ENCODE assay signal across 9 mouse cellular contexts in the genomic region with DNA sequence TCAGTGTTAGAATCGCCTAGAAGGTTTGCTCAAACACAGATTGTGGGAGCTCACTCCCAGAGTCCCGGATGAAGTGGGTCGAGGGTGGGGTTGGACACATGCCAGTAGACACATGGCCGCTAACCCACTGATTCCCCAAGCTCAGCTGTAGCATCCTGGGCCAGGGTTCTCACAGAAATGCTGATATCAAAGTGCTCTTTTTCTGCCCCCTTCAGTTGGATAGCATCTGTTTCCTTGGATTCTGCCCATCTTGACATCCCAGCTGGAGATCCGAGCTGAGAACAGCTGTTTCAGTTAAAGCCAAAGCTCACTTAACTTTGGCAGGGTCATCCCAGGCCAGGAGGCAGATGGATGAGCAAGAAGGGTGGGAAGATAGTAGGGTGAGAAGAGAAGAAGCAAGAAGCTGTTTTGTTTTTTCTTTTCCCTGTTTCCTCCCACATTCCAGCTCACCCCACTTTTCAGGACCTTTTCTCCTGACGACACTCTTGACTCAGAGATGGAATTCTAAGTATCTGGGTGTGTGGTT. TPM values are rescaled to one million over a fixed set of nuclear protein-coding genes. Genes with fewer than 3 reads are reported as not detected.
DNase-seq lines count a peak whose midpoint lies in the region; ATAC-seq lines count a peak whose summit lies in the region.
"Had no signal": no experiment of that assay in that cellular context is flagged by ENCODE, and none has a peak within 500 bp of the region (broad histone marks: within the 10 kb centered on the region; RNA-seq: fewer than 3 reads in every experiment).

No protein-coding gene starts in this region.

- no peak overlapping the region for H3K27ac ChIP-seq in midbrain, embryonic 11.5 days (ENCODE audit: low read depth, low read length)
- no peak overlapping the region for H3K27ac ChIP-seq in midbrain, embryonic 10.5 days (replicated peaks)
- H3K27ac ChIP-seq in forebrain, embryonic 11.5 days (ENCODE audit: low read depth, low read length), result no peak overlapping the region
- H3K27ac ChIP-seq: lung, embryonic 15.5 days had no signal

- DNase-seq in midbrain, embryonic 11.5 days (ENCODE audit: low spot score, missing footprints), result peak; percentile 69
- no peak for DNase-seq in midbrain, embryonic 10.5 days (ENCODE audit: low spot score)
- peak; percentile 43 for DNase-seq in frontal cortex, postnatal 36 days (ENCODE audit: low spot score in 2 of 2)
- DNase-seq in kidney, postnatal 10 days, result peak; percentile 74
- DNase-seq in lung, postnatal 14 days, result peak; percentile 34
- no peak for DNase-seq in spleen, adult 18-20 months
- no peak for DNase-seq in forebrain, embryonic 11.5 days (ENCODE audit: low spot score)
- DNase-seq in spleen, postnatal 10 days (ENCODE audit: low spot score in 2 of 2), result no peak

- H3K9me3 ChIP-seq in midbrain, embryonic 11.5 days (ENCODE audit: control insufficient read depth, low read length), result no peaks in the 10 kb centered on the region
- no peaks in the 10 kb centered on the region for H3K9me3 ChIP-seq in midbrain, embryonic 10.5 days (replicated peaks)
- H3K9me3 ChIP-seq in forebrain, embryonic 11.5 days (ENCODE audit: control insufficient read depth, low read length), result no peaks in the 10 kb centered on the region
- H3K9me3 ChIP-seq: lung, embryonic 15.5 days had no signal

- H3K27me3 ChIP-seq in midbrain, embryonic 11.5 days (ENCODE audit: control insufficient read depth, insufficient read depth, low read length), result no peaks in the 10 kb centered on the region
- H3K27me3 ChIP-seq in midbrain, embryonic 10.5 days (ENCODE audit: low read depth, poor library complexity, severe bottlenecking), result no peaks in the 10 kb centered on the region
- H3K27me3 ChIP-seq in forebrain, embryonic 11.5 days (ENCODE audit: control insufficient read depth, insufficient read depth, low read length), result no peaks in the 10 kb centered on the region
- H3K27me3 ChIP-seq: lung, embryonic 15.5 days had no signal

- H3K36me3 ChIP-seq in midbrain, embryonic 11.5 days (ENCODE audit: control insufficient read depth, insufficient read depth, low read length), result no peaks in the 10 kb centered on the region
- no peaks in the 10 kb centered on the region for H3K36me3 ChIP-seq in midbrain, embryonic 10.5 days
- no peaks in the 10 kb centered on the region for H3K36me3 ChIP-seq in forebrain, embryonic 11.5 days (ENCODE audit: control insufficient read depth, insufficient read depth, low read length)
- H3K36me3 ChIP-seq: lung, embryonic 15.5 days had no signal

- no peak for ATAC-seq in midbrain, embryonic 11.5 days (ENCODE audit: low FRiP score)
- ATAC-seq in forebrain, embryonic 11.5 days (replicated peaks; ENCODE audit: low FRiP score), result no peak

- 77% methylated on average over 6 of the region's 6 CpGs for WGBS in midbrain, embryonic 11.5 days
- 84% methylated on average over 6 of the region's 6 CpGs for WGBS in midbrain, embryonic 10.5 days
- WGBS in forebrain, embryonic 11.5 days, result 84% methylated on average over 6 of the region's 6 CpGs

- H3K4me1 ChIP-seq in midbrain, embryonic 11.5 days (ENCODE audit: control insufficient read depth, insufficient read depth, low read length), result no peaks in the 10 kb centered on the region
- H3K4me1 ChIP-seq in midbrain, embryonic 10.5 days, result no peaks in the 10 kb centered on the region
- no peaks in the 10 kb centered on the region for H3K4me1 ChIP-seq in forebrain, embryonic 11.5 days (replicated peaks; ENCODE audit: control insufficient read depth, insufficient read depth, low read length)

- no peak overlapping the region for H3K9ac ChIP-seq in midbrain, embryonic 11.5 days (ENCODE audit: low read length)
- H3K9ac ChIP-seq in forebrain, embryonic 11.5 days (ENCODE audit: low read length), result no peak overlapping the region
- H3K9ac ChIP-seq: lung, embryonic 15.5 days had no signal

- no peak overlapping the region for H3K4me2 ChIP-seq in midbrain, embryonic 11.5 days
- no peak overlapping the region for H3K4me2 ChIP-seq in forebrain, embryonic 11.5 days (ENCODE audit: low read depth, low read length, severe bottlenecking)
- H3K4me2 ChIP-seq: lung, embryonic 15.5 days had no signal

- no peak overlapping the region for H3K4me3 ChIP-seq in midbrain, embryonic 11.5 days (ENCODE audit: low read depth, low read length)
- no peak overlapping the region for H3K4me3 ChIP-seq in midbrain, embryonic 10.5 days
- no peak overlapping the region for H3K4me3 ChIP-seq in forebrain, embryonic 11.5 days (ENCODE audit: low read depth, low read length)
- H3K4me3 ChIP-seq: lung, embryonic 15.5 days had no signal

RNA-seq across cellular contexts. Expression of a gene that starts 31.5 kb away (rescaled TPM):
- 105 and 113 TPM in 2 replicates for polyA plus RNA-seq in midbrain, embryonic 11.5 days (2014; fragmentation: Nextera tagmentation; extraction: Ambion mirVana)
- 119 and 121 TPM in 2 replicates for polyA plus RNA-seq in midbrain, embryonic 10.5 days (2016; fragmentation: Nextera tagmentation; extraction: Ambion mirVana)
- polyA plus RNA-seq in forebrain, embryonic 11.5 days (2014; fragmentation: Nextera tagmentation; extraction: Ambion mirVana), result 101 and 107 TPM in 2 replicates

RNA-seq across cellular contexts. Expression of a gene that starts 31.6 kb away (rescaled TPM):
- 15.7 and 18.7 TPM in 2 replicates for polyA plus RNA-seq in midbrain, embryonic 11.5 days (2014; fragmentation: Nextera tagmentation; extraction: Ambion mirVana)
- polyA plus RNA-seq in midbrain, embryonic 10.5 days (2016; fragmentation: Nextera tagmentation; extraction: Ambion mirVana), result 15.8 and 17.2 TPM in 2 replicates
- polyA plus RNA-seq in forebrain, embryonic 11.5 days (2014; fragmentation: Nextera tagmentation; extraction: Ambion mirVana), result 15.6 and 19.9 TPM in 2 replicates

RNA-seq across cellular contexts. Expression of a gene that starts 46.5 kb away (rescaled TPM):
- polyA plus RNA-seq in midbrain, embryonic 11.5 days (2014; fragmentation: Nextera tagmentation; extraction: Ambion mirVana), result 1.3 and 1.7 TPM in 2 replicates
- 0.85 and 1.6 TPM in 2 replicates for polyA plus RNA-seq in midbrain, embryonic 10.5 days (2016; fragmentation: Nextera tagmentation; extraction: Ambion mirVana)
- 0.84 and 1.0 TPM in 2 replicates for polyA plus RNA-seq in forebrain, embryonic 11.5 days (2014; fragmentation: Nextera tagmentation; extraction: Ambion mirVana)

Comparison
In these comparisons a context has a peak if more than half of its experiments do, and no peak if none do; other contexts are left out.
1. DNase-seq: peak in midbrain, embryonic 11.5 days (single experiment), frontal cortex, postnatal 36 days (2 of 2), kidney, postnatal 10 days (single experiment) and lung, postnatal 14 days (single experiment); none in midbrain, embryonic 10.5 days (single experiment), spleen, adult 18-20 months (0 of 2), forebrain, embryonic 11.5 days (single experiment) and spleen, postnatal 10 days (0 of 2).